Mouse (Mus musculus): Measurements from ENCODE around the gene Pik3r2. TPM values are rescaled to one million over a fixed set of nuclear protein-coding genes. Genes with fewer than 3 reads are reported as not detected.
"Not testable (repeated sequence)": the region's sequence is repeated elsewhere in the genome, so short reads cannot be mapped to it uniquely, and the experiment has no call there.

Gene Pik3r2
- total RNA-seq (2017) = 13.3 and 15.0 TPM in 2 replicates

GRCm38 (mm10) chr8:70776496-70777444, at the start of gene Pik3r2:
Gene Pik3r2, minus strand, starts transcription at chr8:70776713.
- ATAC-seq (replicated peaks in 1 of 2; ENCODE audit: insufficient read depth in 1 of 2, low FRiP score in 2 of 2, low TSS enrichment in 1 of 2, low read depth in 1 of 2, poor library complexity in 2 of 2, severe bottlenecking in 2 of 2) = peak; percentile 86

DNA sequence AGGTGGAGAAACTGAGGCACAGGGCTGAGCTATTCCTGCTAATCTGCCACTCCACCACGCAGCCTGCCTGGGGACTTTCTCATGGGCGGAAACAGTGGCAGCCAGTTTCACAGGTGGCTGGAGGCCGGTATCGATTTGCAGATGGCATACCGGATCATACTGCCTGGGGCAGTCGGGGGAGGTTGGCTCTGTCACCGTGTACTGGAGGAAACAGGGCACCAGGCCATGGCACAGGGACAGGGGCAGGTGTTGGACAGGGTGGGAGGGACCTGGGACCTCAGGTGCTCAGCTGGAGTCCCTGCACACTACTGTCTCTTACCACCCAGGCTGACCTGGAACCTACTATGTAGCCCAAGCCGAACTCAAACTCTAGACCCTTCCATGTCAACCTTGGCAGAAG, 49.3 kb upstream of the Pik3r2 start:
- no peak for ATAC-seq (replicated peaks in 1 of 2; ENCODE audit: insufficient read depth in 1 of 2, low FRiP score in 2 of 2, low TSS enrichment in 1 of 2, low read depth in 1 of 2, poor library complexity in 2 of 2, severe bottlenecking in 2 of 2)

DNA sequence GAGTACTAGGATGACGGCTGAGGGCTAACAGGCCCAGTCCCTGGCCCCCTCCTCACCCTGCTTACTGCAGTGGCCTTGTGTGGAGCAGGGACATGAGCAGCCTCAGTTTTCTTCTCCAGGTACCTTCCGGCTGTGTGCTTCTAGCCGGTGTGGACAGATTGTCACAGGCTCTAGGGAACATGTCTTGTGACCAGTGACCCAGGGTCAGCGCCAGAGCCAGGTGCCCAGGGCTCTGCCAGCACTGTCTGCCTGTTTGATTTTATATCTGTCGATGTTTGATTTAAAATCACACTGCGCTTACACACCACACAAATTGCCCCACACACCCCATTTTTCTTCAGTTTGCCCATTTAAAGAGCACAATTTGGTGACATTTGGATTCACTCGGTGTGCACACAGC, 47.3 kb upstream of the Pik3r2 start:
- no peak for ATAC-seq (replicated peaks in 1 of 2; ENCODE audit: insufficient read depth in 1 of 2, low FRiP score in 2 of 2, low TSS enrichment in 1 of 2, low read depth in 1 of 2, poor library complexity in 2 of 2, severe bottlenecking in 2 of 2)

- not testable (repeated sequence) for ATAC-seq (replicated peaks in 1 of 2; ENCODE audit: insufficient read depth in 1 of 2, low FRiP score in 2 of 2, low TSS enrichment in 1 of 2, low read depth in 1 of 2, poor library complexity in 2 of 2, severe bottlenecking in 2 of 2)
Observed at GRCm38 (mm10) chr8:70822594-70822993, 46.1 kb upstream of the Pik3r2 start.

DNA sequence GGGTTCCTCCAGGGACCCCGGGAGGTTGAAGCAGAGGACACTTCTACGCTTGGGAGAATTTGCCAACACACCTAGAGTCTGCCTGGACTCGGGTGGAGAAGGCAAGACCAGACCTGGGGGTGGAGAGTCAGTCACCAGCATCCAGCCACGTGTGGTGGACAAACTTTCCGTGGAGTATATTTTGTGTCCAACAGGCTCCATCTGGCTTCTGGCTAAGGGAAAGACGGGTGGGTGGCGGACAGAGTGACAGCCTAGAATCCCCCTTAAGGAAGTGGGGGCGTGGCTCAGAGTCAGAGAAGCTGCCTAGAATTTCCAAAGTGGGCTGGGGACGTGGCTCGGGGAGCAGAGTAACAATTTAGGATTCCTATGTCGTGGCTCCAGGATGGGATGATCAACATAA, 45.5 kb upstream of the Pik3r2 start:
- ATAC-seq (replicated peaks in 1 of 2; ENCODE audit: insufficient read depth in 1 of 2, low FRiP score in 2 of 2, low TSS enrichment in 1 of 2, low read depth in 1 of 2, poor library complexity in 2 of 2, severe bottlenecking in 2 of 2) = no peak

DNA sequence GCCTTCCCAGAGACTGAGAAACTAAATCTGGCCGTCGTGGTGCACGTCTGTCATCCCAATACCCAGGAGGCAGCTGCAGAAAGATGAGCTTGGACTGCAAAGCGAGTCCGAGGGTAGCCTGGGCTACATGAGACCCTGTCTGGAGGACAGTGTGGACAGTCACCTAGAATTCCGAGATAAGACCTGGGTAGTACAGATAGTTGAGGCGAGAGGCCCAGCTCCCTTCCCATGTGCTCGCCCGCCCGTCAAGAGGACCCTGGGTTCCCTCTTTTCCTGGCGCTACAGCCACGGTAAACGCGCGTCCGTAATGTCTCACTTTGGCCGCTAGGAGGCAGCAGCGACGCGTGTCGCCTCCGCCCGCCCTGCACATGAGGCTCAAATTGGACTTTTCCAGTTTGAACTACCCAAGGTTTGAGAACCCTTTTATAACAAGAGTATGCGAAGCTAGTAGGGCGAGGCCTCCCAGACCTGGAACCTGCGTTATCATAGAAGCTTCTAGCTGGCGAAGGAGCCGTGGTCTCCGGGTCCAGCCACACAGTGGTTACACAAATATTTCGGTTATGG, 45.0 kb upstream of the Pik3r2 start:
- ATAC-seq (replicated peaks in 1 of 2; ENCODE audit: insufficient read depth in 1 of 2, low FRiP score in 2 of 2, low TSS enrichment in 1 of 2, low read depth in 1 of 2, poor library complexity in 2 of 2, severe bottlenecking in 2 of 2) = peak; percentile 85 to 88

DNA sequence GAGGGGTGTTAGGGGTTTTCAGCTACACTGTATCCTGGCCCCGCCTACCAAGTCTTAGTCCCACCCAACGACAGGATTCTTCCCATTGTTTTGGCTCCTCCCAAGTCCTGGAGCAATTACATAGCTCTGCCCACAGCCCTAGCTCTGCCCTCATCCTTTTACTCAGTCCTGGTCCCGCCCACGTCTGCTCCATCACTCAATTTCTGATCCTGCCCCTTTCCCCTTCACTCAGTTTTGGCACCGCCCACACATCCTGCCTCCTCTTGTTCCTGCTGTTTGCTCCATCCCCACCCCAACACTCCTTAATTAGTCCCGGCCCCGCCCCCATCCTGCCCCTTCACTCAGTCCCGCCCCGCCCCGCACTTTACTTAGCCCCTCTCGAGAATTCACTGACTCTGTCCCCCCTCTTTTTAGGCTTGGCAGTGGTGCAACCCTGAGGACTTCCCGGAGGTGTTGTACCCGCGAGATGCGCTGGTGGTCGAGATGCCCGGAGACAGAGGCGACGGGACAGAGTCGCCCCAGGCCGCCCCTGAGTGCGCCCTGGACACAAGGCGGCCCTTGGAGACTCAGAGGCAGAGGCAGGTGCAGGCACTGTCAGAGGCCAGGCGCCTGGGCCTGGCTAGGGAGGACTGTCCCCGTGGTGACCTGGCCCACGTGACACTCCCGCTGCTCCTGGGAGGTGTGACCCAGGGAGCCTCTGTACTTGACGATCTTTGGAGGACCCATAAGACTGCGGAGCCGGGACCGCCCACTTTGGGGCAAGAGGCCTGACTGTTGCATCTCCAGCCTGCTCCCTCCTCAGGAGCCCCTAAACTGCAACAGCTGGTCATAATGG, 43.8 kb upstream of the Pik3r2 start:
- no peak for ATAC-seq (replicated peaks in 1 of 2; ENCODE audit: insufficient read depth in 1 of 2, low FRiP score in 2 of 2, low TSS enrichment in 1 of 2, low read depth in 1 of 2, poor library complexity in 2 of 2, severe bottlenecking in 2 of 2)

DNA sequence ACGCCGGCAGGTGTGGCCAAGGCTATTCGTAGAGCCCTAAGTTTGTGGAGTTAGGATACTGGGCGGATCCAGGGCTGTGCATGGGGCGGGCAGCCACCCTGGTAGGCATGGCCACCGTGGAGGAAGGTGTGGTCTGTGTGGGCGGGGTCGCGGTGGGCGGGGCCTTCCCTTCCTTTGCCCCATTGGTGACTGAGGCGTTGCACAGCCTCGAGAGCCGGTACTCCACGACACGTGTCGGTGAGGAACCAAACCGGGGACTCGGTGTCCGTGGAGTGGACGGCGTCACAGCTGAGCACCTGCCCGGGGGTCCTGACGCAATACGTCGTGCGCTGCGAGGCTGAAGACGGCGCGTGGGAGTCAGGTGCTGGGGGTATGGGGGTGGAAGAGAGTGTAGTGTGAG, 40.2 kb upstream of the Pik3r2 start:
- ATAC-seq (replicated peaks in 1 of 2; ENCODE audit: insufficient read depth in 1 of 2, low FRiP score in 2 of 2, low TSS enrichment in 1 of 2, low read depth in 1 of 2, poor library complexity in 2 of 2, severe bottlenecking in 2 of 2) = no peak

GRCm38 (mm10) chr8:70812885-70813284, 36.4 kb upstream of the Pik3r2 start:
- ATAC-seq (replicated peaks in 1 of 2; ENCODE audit: insufficient read depth in 1 of 2, low FRiP score in 2 of 2, low TSS enrichment in 1 of 2, low read depth in 1 of 2, poor library complexity in 2 of 2, severe bottlenecking in 2 of 2) = no peak

DNA sequence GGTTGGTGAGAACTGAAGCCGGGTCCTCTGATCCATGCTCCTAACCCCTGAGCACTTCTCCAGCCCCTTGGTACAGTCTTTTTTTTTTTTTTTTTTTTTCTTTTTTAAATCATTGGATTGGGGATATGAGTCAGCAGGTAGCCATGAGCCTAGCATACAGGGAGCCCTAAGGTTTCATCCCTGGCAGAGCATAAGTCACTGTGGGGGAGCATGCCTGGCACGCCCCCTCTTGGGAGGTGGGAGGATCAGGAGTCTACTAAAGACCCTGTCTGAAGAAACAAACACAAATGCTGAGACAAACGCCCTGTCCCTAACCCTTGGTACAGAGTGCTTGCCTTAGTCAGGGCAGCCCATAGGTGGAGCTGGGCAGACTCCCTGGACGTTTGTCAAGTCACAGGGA, 35.5 kb upstream of the Pik3r2 start:
- no peak for ATAC-seq (replicated peaks in 1 of 2; ENCODE audit: insufficient read depth in 1 of 2, low FRiP score in 2 of 2, low TSS enrichment in 1 of 2, low read depth in 1 of 2, poor library complexity in 2 of 2, severe bottlenecking in 2 of 2)

DNA sequence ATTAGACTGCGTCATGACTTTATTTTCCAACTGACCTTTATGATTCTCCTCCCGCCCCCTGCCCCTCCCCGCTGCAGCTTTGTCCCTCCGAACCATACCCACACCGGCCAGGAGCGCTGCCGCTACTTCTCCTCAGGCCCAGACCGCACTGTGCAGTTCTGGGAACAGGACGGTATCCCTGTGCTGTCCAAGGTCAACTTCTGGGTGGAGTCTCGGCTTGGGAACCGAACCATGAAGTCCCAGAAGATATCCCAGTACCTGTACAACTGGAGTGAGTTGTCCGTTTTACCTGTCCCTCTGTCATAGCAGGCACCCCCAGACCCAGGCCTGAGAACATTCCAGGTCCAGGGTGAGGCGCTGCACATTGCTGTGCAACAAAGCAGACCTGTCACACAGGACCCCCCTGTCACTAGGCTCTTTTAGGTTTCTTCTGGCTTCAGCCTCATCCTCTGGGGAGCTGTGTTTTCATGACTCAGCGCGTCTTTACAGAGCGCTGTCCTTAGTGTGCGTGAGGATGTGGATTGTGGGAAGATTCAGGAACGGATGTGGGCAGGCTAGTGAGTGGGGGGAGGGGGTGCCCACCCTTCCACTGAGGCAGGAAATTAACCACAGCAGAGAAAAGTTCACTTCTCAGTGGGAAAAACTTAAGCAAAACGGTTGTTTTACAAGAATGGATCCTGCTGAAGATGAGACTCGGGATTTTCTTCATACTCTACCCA, 34.6 kb upstream of the Pik3r2 start:
- ATAC-seq (replicated peaks in 1 of 2; ENCODE audit: insufficient read depth in 1 of 2, low FRiP score in 2 of 2, low TSS enrichment in 1 of 2, low read depth in 1 of 2, poor library complexity in 2 of 2, severe bottlenecking in 2 of 2) = peak; percentile 25 to 42; a peak in 1 of 4 replicates

DNA sequence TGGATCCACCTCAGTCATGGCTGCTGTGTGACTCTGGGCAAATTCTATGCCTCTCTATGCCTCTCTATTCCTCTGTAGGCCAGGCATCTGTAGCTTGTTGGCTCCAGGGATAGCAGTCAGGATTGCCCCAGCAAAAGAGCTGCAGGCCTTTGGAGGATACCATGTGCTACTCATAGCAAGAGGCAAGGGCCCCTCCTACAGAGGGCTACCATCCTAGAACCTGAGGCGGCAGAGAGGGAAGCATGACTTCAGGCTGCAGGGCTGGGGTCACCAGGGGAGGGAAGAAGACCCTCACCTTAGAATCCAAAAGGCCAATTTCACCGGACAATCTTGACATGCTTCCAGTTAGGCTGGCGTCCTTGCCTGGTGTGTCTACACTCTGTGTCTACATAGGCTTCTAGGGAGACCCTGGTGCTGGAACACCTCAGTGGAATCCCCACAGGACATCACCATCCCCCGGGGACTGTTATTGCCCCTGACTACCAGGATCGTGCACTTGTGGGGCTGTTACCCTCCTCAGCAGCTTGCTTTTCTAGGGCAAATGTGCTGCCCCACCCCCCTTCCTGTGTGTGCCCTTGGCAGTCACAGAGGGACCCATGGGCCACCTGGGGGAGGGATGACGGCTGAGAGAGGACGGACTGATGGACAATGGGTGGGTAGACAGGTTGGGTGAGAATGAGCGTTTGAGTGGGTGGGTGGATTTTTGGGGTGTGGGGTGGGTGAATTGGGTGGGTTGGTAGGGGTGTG, 32.6 kb upstream of the Pik3r2 start:
- ATAC-seq (replicated peaks in 1 of 2; ENCODE audit: insufficient read depth in 1 of 2, low FRiP score in 2 of 2, low TSS enrichment in 1 of 2, low read depth in 1 of 2, poor library complexity in 2 of 2, severe bottlenecking in 2 of 2) = no peak

- no peak for ATAC-seq (replicated peaks in 1 of 2; ENCODE audit: insufficient read depth in 1 of 2, low FRiP score in 2 of 2, low TSS enrichment in 1 of 2, low read depth in 1 of 2, poor library complexity in 2 of 2, severe bottlenecking in 2 of 2)
Observed at GRCm38 (mm10) chr8:70808239-70808638, 31.7 kb upstream of the Pik3r2 start, which contains the start of gene Il12rb1. Gene Il12rb1, plus strand, starts transcription at chr8:70808449.

GRCm38 (mm10) chr8:70807304-70807703, 30.8 kb upstream of the Pik3r2 start:
- no peak for ATAC-seq (replicated peaks in 1 of 2; ENCODE audit: insufficient read depth in 1 of 2, low FRiP score in 2 of 2, low TSS enrichment in 1 of 2, low read depth in 1 of 2, poor library complexity in 2 of 2, severe bottlenecking in 2 of 2)

GRCm38 (mm10) chr8:70806541-70806940, 30.0 kb upstream of the Pik3r2 start:
- ATAC-seq (replicated peaks in 1 of 2; ENCODE audit: insufficient read depth in 1 of 2, low FRiP score in 2 of 2, low TSS enrichment in 1 of 2, low read depth in 1 of 2, poor library complexity in 2 of 2, severe bottlenecking in 2 of 2) = peak in 1 of 2 experiments; percentile 29; a peak in 1 of 4 replicates

DNA sequence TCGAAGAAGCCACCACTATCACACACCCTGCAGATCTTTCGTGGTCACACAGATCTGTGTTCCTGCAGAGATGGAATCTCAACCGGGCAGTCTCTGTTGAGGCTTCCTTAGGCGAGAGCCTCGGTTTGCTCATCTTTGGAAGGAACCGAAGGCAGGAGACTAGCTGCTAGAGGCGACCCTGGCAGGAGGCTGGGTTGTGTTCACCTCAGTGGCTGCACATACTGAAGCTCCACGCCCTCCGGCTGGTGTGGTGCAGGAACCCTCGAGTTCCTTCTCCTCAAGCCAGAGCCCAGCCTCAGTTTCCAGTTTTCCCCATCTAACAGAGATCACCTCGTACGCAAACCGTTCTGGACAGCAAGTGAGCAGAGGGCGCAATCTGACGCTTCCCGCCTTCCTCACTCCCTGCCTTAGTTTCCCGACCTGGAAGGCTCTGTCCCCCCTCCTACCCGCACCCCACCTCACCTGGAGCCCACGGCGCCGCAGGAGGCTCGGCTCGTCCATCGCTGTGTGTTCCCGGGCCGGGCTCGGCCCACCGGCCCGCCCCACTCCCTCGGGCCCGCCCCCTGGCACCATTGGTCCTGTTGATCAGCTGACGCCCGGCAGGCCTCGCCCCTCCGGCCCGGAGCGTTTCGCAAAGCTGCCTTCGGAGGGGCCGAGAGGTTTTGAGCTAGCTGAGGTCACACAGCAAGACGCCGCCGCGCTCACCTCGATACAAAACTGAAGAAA, 28.1 kb upstream of the Pik3r2 start, which contains the start of gene Mast3:
Mast3 (minus strand) TSS at position 574 of the 726 bp plus-strand sequence.
- ATAC-seq (replicated peaks in 1 of 2; ENCODE audit: insufficient read depth in 1 of 2, low FRiP score in 2 of 2, low TSS enrichment in 1 of 2, low read depth in 1 of 2, poor library complexity in 2 of 2, severe bottlenecking in 2 of 2) = peak; percentile 79 to 83

Measured in hematopoietic stem cell, adult 5-6 weeks (primary cell).